Mouse (Mus musculus) erythroblast, embryonic 14.5 days (primary cell): ENCODE measurements around the gene Rhou. TPM values are rescaled to one million over a fixed set of nuclear protein-coding genes. Genes with fewer than 3 reads are reported as not detected.
"Not testable (repeated sequence)": the region's sequence is repeated elsewhere in the genome, so short reads cannot be mapped to it uniquely, and the experiment has no call there.

Experiments used
- H3K27me3 ChIP-seq: 2 replicates; pipeline ENCODE4 v1.6.1; 2012; ENCODE audit warnings: inconsistent platforms; ENCODE audit not compliant: control insufficient read depth
- H3K36me3 ChIP-seq: 2 replicates; pipeline ENCODE4 v1.6.1; 2012; ENCODE audit warnings: mild to moderate bottlenecking, inconsistent platforms; ENCODE audit not compliant: control insufficient read depth
- H3K4me1 ChIP-seq: 2 replicates; pipeline ENCODE4 v1.6.1; 2012; ENCODE audit warnings: inconsistent platforms; ENCODE audit not compliant: control insufficient read depth
- H3K4me3 ChIP-seq: replicated peaks from 2 replicates; pipeline ENCODE3; 2012; ENCODE audit warnings: moderate library complexity, mild to moderate bottlenecking, inconsistent platforms
- H3K9me3 ChIP-seq: 2 replicates; pipeline ENCODE4 v1.6.1; 2012; ENCODE audit warnings: low read length, inconsistent platforms, mixed read lengths; ENCODE audit not compliant: control insufficient read depth
- GATA1 ChIP-seq: IDR thresholded peaks from 2 replicates; pipeline ENCODE4 v1.6.1; 2012; ENCODE audit warnings: low read length, inconsistent platforms, mixed read lengths
- TAL1 ChIP-seq: IDR thresholded peaks from 3 replicates; pipeline ENCODE4 v1.6.1; 2012; ENCODE audit warnings: low read length, inconsistent platforms, mixed read lengths
- polyA plus RNA-seq: library from polyadenylated mRNA; stranded (reverse); fragments of >175 nt; gene quantifications from 2 replicates; pipeline ENCODE4 v1.2.3, GENCODE M21; 2012

Gene Rhou
- polyA plus RNA-seq, 1 experiment = not detected

DNA sequence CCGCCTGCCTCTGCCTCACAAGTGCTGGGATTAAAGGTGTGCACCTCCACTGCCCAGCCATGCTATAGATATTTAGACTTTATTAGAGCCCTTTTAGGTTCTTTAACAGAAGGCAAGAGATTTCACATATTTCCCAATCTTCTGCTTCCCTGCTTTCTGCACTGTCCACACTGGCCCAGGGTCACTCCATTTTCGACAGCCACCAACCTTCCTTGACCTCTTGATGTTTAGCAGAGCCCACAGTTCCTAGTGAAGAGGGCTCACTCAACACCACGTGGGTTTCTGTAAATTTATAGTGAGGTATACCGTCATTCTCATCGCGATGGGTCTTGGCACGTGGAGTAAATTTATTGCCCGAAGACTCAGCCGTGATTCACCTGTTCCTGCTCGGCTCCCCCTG lies 23.7 kb upstream of the Rhou start:
- no peaks in the 10 kb centered on the region for H3K36me3 ChIP-seq
- no peak overlapping the region for H3K4me3 ChIP-seq
- H3K4me1 ChIP-seq = peaks cover 10% of the 10 kb centered on the region
- TF ChIP-seq GATA1 = no peak
- no peak for TF ChIP-seq TAL1
- H3K9me3 ChIP-seq = no peaks in the 10 kb centered on the region
- H3K27me3 ChIP-seq = peaks cover 40% of the 10 kb centered on the region

DNA sequence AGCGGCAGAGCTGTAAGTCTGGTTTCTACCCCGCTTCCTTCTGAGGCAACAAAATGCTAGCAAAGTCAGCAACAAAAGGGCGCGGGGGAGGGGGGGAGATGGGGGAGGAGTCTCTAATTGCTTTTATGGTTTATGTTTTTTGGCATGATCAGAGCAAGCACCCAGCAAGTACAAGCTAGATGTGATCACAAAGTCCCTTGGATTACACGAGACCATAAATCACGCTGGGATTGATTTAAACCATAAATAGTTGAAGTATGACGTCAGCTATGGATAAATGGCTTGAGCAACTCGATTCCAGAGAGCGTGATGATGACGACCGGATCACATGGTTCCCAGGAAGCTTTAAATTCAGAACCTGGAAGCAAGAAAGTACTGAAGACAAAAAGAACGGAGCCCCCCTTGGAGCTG lies 22.9 kb upstream of the Rhou start:
- Histone ChIP-seq H3K27me3 (peaks cover 36% of the 10 kb centered on the region), H3K4me1 (peaks cover 10% of the 10 kb centered on the region), H3K4me3 (no peak overlapping the region), H3K36me3 (no peaks in the 10 kb centered on the region), H3K9me3 (no peaks in the 10 kb centered on the region; the same call in 1 of the 2 replicates)
- no peak for TF ChIP-seq GATA1
- no peak for TF ChIP-seq TAL1

DNA sequence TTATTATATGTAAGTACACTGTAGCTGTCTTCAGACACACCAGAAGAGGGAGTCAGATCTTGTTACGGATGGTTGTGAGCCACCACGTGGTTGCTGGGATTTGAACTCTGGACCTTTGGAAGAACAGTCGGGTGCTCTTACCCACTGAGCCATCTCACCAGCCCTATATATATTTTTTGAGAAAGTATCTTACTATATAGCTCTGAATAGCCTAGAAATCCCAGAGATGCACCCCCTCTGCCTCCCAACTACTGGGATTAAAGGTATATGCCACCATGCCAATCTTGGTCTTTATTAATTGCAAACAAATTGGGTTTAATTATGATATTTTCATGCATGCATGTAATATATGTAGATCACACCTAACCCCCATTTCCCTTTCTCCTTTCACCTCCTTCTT lies 22.0 kb upstream of the Rhou start:
- not testable (repeated sequence) for H3K4me3 ChIP-seq, H3K4me1 ChIP-seq, H3K36me3 ChIP-seq, H3K9me3 ChIP-seq
- H3K27me3 ChIP-seq = peaks cover 35% of the 10 kb centered on the region

DNA sequence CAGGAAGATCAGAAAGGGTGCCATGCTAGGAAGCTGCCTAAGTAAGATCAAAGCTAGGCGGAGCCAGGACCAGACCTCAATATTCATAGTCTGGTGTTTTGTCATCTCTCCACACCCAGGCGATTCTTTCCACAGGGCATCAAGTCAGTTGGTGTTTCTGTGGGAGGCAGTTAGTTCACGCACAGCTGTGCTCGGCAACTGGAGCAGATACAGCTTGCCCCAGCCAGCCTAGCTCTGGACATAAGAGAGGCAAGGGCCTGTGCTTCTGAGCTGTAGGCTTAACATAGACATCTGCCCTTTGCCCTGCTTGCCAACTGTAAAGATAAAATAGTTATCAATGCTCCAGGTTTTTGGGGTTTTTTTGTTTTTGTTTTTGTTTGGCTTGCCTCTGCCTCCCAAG lies 21.5 kb upstream of the Rhou start:
- H3K27me3 ChIP-seq = peaks cover 31% of the 10 kb centered on the region
- H3K4me1 ChIP-seq = peaks cover 10% of the 10 kb centered on the region
- no peaks in the 10 kb centered on the region for H3K36me3 ChIP-seq
- no peaks in the 10 kb centered on the region; the same call in 1 of the 2 replicates for H3K9me3 ChIP-seq
- TF ChIP-seq TAL1 = no peak
- no peak for TF ChIP-seq GATA1
- no peak overlapping the region for H3K4me3 ChIP-seq

DNA sequence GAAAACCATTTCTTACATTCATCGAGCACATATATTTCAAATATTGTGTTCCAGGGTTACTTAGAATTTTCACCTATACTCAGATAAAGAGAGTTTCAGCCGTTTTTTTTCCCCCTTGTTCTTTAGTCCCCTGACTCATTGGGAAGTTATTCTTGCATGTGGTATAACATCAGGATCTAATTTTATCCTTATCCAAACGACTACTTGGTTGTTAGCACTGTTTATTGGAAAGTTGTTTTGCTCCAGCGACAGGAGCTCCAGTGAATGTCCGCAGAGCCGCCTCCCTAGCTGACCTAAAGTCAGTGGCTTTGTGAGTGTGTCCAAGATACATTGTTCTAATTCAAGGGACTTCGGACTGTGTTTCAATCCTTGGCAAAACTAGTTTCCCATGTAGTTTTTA lies 19.9 kb upstream of the Rhou start:
- no peaks in the 10 kb centered on the region; the same call in 1 of the 2 replicates for H3K9me3 ChIP-seq
- TF ChIP-seq GATA1 = no peak
- TF ChIP-seq TAL1 = no peak
- peaks cover 4% of the 10 kb centered on the region for H3K4me1 ChIP-seq
- no peak overlapping the region for H3K4me3 ChIP-seq
- H3K27me3 ChIP-seq = peaks cover 19% of the 10 kb centered on the region
- H3K36me3 ChIP-seq = no peaks in the 10 kb centered on the region

DNA sequence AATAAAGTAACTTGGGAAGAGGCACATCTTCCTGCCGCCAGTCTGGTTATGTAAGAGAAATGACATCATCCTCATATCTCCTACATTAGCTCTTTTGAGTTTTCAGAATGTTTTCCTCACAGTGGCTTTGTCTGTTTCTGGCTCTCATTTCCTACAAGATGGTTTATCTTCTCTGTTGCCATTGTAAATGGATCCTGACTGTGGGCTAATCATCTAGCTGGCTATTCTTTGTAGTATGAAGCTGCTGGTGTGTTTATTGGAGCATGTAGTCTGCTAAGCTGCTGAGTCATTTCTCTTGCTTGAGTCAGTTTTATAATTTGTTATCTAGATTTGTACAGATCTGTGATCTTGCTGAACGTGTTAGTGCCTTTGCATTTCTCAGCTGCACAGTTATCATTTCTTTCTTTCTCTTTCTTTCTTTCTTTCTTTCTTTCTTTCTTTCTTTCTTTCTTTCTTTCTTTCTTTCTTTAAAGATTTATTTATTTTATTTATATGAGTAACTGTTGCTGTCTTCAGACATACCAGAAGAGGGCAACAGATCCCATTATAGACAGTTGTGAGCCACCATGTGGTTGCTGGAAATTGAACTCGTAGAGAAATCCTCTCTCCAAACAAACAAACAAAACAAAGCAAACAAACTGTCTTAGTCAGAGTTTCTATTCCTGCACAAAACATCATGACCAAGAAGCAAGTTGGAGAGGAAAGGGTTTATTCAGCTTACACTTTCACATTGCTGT lies 19.2 kb upstream of the Rhou start:
- Histone ChIP-seq H3K9me3 (no peaks in the 10 kb centered on the region; the same call in 1 of the 2 replicates), H3K4me1 (no peaks in the 10 kb centered on the region; the same call in 1 of the 2 replicates), H3K27me3 (peaks cover 12% of the 10 kb centered on the region), H3K4me3 (no peak overlapping the region), H3K36me3 (no peaks in the 10 kb centered on the region)
- TF ChIP-seq GATA1 = no peak
- TF ChIP-seq TAL1 = no peak

DNA sequence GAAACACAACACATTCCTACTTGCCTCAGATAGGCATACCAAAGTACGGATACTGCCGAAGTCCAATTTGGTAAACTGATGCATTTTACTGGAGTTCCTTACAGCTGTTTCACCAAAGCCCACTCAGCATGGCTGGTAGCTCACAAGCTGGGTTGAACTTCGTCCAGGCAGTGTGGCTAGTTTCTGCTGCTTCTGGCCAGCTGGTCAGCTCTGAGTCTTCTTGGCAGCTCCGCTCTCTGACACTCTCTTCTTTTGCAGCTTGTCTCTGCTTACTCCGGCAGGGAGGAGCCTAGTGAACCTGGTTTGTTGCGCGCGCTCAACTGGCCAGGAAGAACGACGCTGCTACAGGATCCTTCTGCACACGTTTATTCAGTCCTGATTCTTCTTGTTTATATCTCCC lies 18.1 kb upstream of the Rhou start:
- no peaks in the 10 kb centered on the region; the same call in 1 of the 2 replicates for H3K9me3 ChIP-seq
- H3K4me1 ChIP-seq = no peaks in the 10 kb centered on the region; the same call in 1 of the 2 replicates
- H3K4me3 ChIP-seq = no peak overlapping the region
- no peaks in the 10 kb centered on the region for H3K36me3 ChIP-seq
- H3K27me3 ChIP-seq = peaks cover 7% of the 10 kb centered on the region
- TF ChIP-seq GATA1 (no peak), TAL1 (no peak)

DNA sequence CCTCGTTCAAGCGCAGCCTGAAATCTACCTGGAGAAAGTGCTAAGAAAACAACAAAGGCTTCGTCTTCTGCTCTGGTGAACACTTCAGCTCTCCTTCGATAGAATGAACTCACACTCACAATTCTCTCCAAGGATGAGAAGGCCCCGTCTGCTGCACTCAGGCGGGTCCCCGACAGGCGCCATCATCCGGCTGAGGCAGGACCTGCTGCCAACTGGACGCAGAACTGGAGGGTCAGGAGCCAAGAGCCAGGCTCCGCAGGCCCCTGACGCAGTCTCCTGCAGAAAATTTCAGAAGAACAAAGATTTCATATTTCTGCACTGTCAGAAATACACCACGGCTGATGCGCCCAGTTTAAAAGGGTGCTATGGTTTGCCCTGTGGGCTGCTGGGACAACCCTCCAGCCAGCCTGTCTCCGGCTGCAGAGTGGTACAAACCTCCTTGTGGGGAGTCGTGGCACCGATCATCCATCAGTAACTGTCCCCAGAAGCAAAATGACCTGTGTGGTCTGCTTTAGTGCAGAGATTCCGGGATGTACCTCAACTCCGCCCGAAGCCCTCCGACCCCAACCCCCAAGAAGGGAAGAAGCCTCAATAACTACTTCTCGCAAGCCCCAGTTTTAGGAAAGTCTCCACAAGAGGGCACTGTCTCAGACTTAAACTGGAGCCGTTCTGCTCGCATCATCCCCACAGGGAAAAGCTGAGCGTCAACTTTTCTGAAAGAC lies 10.2 kb upstream of the Rhou start:
- TF ChIP-seq TAL1 (no peak), GATA1 (no peak)
- H3K27me3 ChIP-seq = peaks cover 8% of the 10 kb centered on the region
- no peaks in the 10 kb centered on the region for H3K36me3 ChIP-seq
- H3K4me3 ChIP-seq = no peak overlapping the region
- H3K4me1 ChIP-seq = no peaks in the 10 kb centered on the region
- H3K9me3 ChIP-seq = no peaks in the 10 kb centered on the region

DNA sequence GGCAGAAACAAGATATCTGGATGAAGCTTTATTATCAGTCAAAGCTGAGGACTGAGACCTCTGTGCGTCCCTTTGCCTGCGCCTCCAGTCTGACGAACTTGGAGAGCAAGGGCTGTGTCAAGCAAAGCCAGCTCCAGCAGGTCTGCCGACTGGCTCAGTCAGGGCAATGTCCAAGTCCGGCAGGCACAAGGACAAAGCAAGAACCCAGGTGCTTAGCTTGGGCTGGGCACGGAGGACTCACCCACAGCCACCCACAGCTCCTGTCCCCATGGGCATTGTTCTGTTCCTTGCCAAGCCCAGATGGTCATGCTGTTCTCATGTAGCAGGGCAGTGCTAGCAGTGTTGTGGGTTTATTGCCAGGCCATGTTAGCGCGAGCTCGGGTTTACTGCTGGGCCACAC lies 8.5 kb upstream of the Rhou start:
- Histone ChIP-seq H3K4me3 (no peak overlapping the region), H3K36me3 (no peaks in the 10 kb centered on the region), H3K9me3 (no peaks in the 10 kb centered on the region), H3K27me3 (peaks cover 8% of the 10 kb centered on the region), H3K4me1 (no peaks in the 10 kb centered on the region)
- TF ChIP-seq GATA1 = no peak
- no peak for TF ChIP-seq TAL1
